Mouse (Mus musculus): Measurements from ENCODE around the gene Efcab6.

- peak; percentile 47; the same call in 1 of the 2 replicates for TF ChIP-seq CTCF (IDR thresholded peaks at IDR 0.05; ENCODE audit: borderline replicate concordance, insufficient read depth, low read length)
- no peak for TF ChIP-seq POLR2A (IDR thresholded peaks at IDR 0.05; ENCODE audit: low read depth, low read length)
Observed at GRCm38 (mm10) chr15:84072226-84072625, 7.0 kb upstream of the Efcab6 start.

Data from embryonic fibroblast, embryonic 13.5 days (primary cell).